Mouse (Mus musculus) erythroid progenitor cell, adult 5-6 weeks (primary cell): ENCODE data around the gene Zfp248. TPM values are rescaled to one million over a fixed set of nuclear protein-coding genes. Genes with fewer than 3 reads are reported as not detected.

Source experiments
- ATAC-seq: replicated peaks from 2 replicates; pipeline ENCODE4 v1.8.0; 2016; ENCODE audit warnings: moderate number of reproducible peaks, mild to moderate bottlenecking, moderate TSS enrichment, inconsistent platforms; ENCODE audit not compliant: poor library complexity, low FRiP score, severe bottlenecking
- total RNA-seq, 2 experiments: library from RNA; stranded (forward) in 1 of 2; stranded (reverse) in 1 of 2; fragments of 150-400 nt in 1 of 2; fragments of 186-747, 209-891 nt in 1 of 2; gene quantifications; 2 replicates each; pipeline versions ENCODE4 v1.2.3 to v1.2.4; 2015 to 2017; ENCODE audit warnings: low replicate concordance in 2 of 2

Gene Zfp248
- not detected in 2 replicates for total RNA-seq (2015; ENCODE audit: low replicate concordance)
- total RNA-seq (2017; ENCODE audit: low replicate concordance), result 4.4 TPM in 1 of 2 replicates, not detected in the other

GRCm38 (mm10) chr6:118455042-118455631 lies at the start of gene Zfp248:
Gene Zfp248, minus strand, starts transcription at chr6:118455528.
- peak; percentile 73 for ATAC-seq

GRCm38 (mm10) chr6:118499010-118499409 lies 43.7 kb upstream of the Zfp248 start:
- no peak for ATAC-seq

- no peak for ATAC-seq
These were observed 26.8 kb upstream of the Zfp248 start for GRCm38 (mm10) chr6:118482125-118482524.

DNA sequence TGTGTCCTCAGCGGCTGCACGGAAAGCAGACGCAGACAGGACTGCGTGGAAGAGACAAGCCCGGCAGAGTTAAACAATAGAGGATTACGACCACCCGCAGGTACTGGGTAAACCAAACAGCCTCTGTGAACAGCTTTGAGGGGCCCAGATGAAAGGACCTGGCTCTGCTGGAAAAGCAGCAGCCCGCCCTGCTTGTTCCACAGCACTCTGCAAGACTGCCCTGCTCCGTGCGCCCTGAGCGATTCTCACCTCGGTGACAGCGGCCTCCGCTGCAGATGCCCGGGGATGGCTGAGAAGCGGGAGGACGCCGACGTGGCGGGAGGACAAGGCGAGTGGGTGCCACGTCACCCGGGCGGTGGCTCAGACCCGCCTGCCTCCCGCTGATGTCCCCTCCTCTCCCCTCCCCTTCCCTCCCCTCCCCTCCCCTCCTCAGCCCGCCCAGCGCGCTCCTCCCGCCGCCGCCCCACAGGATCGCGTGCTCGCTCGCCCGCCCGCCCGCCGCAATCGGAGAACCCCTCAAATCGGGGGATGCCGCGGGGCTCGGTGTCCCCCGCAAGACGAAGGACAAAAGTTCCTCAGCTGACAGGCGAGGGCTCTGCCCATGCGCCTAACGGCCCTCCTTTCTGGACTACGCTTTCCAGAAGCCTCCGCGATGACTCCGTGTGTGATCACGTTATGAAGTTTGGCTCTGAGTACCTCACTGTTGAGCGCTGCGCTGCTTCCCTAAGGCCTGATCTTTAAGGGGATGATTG lies 23.8 kb upstream of the Zfp248 start, which contains the start of gene Zfp9:
Zfp9 (minus strand) TSS at position 364 of the 752 bp plus-strand sequence.
- ATAC-seq, result no peak; the same call in 1 of the 2 replicates

DNA sequence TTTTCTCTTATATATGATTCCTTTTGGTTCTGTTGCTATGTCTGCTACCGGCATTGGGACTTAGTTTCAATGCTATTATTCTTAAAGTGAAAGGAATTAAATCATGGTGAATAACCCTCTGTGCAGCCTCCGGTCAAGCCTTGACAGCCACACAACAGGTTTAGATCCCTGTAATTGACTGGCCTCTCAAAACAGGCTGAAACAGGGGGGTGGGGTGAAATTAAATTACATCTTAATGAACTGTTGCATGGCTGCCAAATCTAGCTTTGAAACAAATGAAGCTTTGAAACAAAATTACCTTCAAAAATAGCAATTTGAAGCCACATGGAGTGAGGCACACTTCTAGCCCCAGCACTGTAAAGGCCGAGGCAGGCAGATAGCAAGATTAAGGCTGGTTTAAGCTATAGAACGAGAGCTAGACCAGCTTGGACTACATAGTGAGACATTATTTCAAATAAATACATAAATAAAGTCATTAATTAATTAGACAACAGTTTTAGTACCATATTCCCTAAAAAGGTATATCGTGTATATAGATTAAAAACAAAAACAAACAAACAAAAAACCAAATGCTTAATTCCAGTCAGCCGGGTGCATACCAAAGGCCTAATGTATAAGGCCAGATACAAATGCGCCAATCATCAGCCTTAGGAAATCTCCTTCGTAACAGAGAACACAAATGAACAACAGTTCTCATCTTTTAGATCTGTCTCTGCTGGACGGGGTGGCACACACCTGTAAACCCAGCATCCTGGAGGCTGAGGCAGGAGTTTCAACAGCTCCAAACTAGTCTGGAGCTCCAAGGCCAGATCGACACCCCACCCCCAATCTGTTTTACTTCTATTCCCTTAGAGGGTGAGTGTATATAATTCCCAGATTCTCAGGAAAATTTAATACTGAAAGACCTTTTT lies 22.8 kb upstream of the Zfp248 start:
- no peak for ATAC-seq

GRCm38 (mm10) chr6:118462069-118462705 lies 6.9 kb upstream of the Zfp248 start:
- no peak for ATAC-seq

GRCm38 (mm10) chr6:118457726-118458125 lies 2.4 kb upstream of the Zfp248 start:
- ATAC-seq, result no peak

GRCm38 (mm10) chr6:118454452-118454851 lies 876 bp downstream of the Zfp248 start:
- no peak for ATAC-seq

DNA sequence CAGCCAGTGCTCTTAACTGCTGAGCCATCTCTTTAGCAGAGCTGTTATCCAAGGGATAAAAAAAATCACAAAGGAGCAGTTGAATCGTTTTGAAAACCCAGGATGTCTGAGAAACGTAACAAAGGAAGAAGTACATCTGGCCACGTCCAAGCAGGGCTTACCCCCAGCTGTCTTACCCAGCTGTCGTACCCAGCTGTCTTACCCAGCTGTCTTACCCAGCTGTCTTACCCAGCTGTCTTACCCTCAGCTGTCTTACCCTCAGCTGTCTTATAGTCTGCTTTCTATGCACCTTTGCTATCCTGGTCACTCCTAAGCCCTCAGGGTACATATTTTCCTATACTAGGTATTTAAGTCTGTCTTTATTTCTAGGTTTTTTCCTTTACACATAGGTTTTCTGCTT lies 23.8 kb downstream of the Zfp248 start:
- ATAC-seq, result no peak

GRCm38 (mm10) chr6:118426666-118427065 lies 28.7 kb downstream of the Zfp248 start:
- no peak for ATAC-seq

GRCm38 (mm10) chr6:118419050-118419920 lies 36.0 kb downstream of the Zfp248 start, which contains the start of gene Bms1:
Gene Bms1, minus strand, starts transcription at chr6:118419474.
- peak; percentile 95 for ATAC-seq

GRCm38 (mm10) chr6:118410428-118410827 lies 44.9 kb downstream of the Zfp248 start:
- ATAC-seq, result no peak

DNA sequence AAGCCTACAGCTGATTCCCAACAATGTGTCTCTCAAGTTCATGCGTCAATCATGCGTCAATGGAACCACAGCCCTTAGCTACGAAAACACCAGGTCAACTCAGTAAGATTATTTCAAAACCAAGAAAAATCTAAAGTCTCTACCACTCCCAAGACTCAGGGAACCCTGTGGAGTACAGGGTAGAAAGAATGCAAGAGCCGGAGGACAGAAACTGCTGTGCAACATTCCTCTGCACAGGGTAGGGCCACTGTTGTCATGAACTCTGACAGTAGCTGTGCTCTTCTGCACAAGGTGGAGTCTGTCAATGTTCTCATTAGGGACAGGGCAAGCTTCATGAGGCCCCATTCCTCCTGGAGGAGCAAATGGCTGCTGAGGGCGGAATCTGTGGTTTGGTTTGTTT lies 46.8 kb downstream of the Zfp248 start:
- ATAC-seq, result no peak

GRCm38 (mm10) chr6:118406421-118406820 lies 48.9 kb downstream of the Zfp248 start:
- ATAC-seq, result no peak

DNA sequence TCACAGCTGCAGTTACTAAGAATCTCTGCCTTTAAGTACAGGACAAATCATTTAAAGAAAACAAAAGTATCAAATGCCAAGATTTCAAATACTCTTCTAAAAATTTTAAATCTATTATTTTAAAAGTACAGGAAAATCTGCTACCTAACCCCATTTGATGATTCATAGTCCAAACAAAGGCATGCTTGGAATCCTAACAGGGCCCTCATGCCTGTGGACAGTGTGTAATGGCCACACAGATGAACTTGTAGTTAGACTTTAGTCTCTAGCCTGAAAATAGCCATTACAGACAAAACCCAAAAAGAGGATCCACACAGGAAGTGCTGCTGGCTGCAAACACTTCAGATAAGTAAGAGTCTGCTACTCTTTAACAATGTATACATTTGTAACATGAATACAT lies 64.6 kb downstream of the Zfp248 start:
- ATAC-seq, result no peak

- no peak for ATAC-seq
These were observed 69.4 kb downstream of the Zfp248 start for GRCm38 (mm10) chr6:118385962-118386361.

DNA sequence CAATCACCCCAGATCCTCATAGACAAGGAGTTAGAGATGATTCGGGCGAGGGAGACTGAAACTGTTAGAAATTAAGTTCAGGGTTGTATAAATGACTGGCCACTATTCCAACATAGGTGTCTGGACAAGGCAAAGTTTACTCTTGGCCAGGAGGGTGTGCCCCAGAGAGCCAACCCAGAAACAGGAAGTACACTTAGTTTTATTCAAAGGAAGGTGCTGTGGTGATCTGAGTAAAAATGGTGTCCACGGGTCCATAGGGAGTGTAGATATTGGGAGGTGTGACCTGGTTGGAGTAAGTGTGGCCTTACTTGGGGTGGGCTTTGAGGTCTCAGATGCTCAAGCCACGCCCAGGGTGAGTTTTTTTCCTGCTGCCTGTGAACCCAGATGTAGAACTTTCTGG lies 74.1 kb downstream of the Zfp248 start:
- ATAC-seq, result no peak

DNA sequence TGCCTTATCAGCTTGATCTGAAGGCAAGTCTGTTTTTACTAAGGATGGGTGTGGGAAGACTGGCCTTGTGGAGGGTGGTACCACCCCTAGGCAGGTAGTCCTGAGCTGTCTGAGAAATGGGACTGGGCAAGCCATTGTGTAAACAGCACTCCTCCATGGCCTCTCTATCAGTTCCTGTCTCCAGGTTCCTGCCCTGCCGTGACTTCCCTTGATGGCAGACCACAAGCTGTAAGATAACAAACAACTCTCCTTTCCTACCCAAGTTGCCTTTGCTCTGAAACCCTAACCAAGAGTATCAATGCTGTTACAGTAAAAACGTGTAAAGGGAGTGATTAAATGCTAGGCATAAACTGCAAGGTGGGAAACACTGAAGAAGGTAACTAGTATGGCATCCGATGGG lies 74.7 kb downstream of the Zfp248 start:
- no peak for ATAC-seq
